Mouse (Mus musculus) midbrain, postnatal 0 days (tissue): ENCODE data around the gene Irf8. TPM values are rescaled to one million over a fixed set of nuclear protein-coding genes. Genes with fewer than 3 reads are reported as not detected.
"Not testable (repeated sequence)": the region's sequence is repeated elsewhere in the genome, so short reads cannot be mapped to it uniquely, and the experiment has no call there.

Experiments used
- ATAC-seq: fragments of 200-750 bp; cut with Nextera tagmentation; 2 replicates; pipeline ENCODE4 v1.8.0; 2017; ENCODE audit warnings: moderate number of reproducible peaks, mild to moderate bottlenecking, moderate TSS enrichment, moderate library complexity; ENCODE audit not compliant: low FRiP score
- DNase-seq: peaks from one replicate; pipeline ENCODE4 v3.0.0-alpha.2; 2015; ENCODE audit warnings: low spot score
- H3K27ac ChIP-seq: fragments of 300-500 bp; sonication (generic); 2 replicates; pipeline ENCODE4 v1.5.1; 2014; ENCODE audit warnings: low read depth, mild to moderate bottlenecking, low read length, mixed read lengths
- H3K27me3 ChIP-seq: fragments of 300-500 bp; sonication (generic); 2 replicates; pipeline ENCODE4 v1.6.1; 2014; ENCODE audit warnings: low read length, control low read depth, mixed read lengths; ENCODE audit not compliant: insufficient read depth
- H3K36me3 ChIP-seq: fragments of 300-500 bp; sonication (generic); 2 replicates; pipeline ENCODE4 v1.6.1; 2014; ENCODE audit warnings: low read length, control low read depth, mixed read lengths; ENCODE audit not compliant: insufficient read depth
- H3K4me1 ChIP-seq: fragments of 300-500 bp; sonication (generic); 2 replicates; pipeline ENCODE4 v1.6.1; 2014; ENCODE audit warnings: mild to moderate bottlenecking, control low read depth, antibody characterized with exemption, low read length, mixed read lengths; ENCODE audit not compliant: insufficient read depth
- H3K4me2 ChIP-seq: fragments of 300-500 bp; sonication (generic); 2 replicates; pipeline ENCODE4 v1.6.1; 2014; ENCODE audit warnings: low read depth, mild to moderate bottlenecking, low read length, mixed read lengths; ENCODE audit not compliant: poor library complexity, severe bottlenecking
- H3K4me3 ChIP-seq: fragments of 300-500 bp; sonication (generic); 2 replicates; pipeline ENCODE4 v1.5.1; 2014; ENCODE audit warnings: low read depth, mild to moderate bottlenecking, low read length, moderate library complexity
- H3K9ac ChIP-seq: fragments of 300-500 bp; sonication (generic); replicated peaks from 2 replicates; pipeline ENCODE4 v1.6.1; 2014; ENCODE audit warnings: mild to moderate bottlenecking, low read length, moderate library complexity, mixed read lengths; ENCODE audit not compliant: poor library complexity, severe bottlenecking
- H3K9me3 ChIP-seq: fragments of 300-500 bp; sonication (generic); 2 replicates; pipeline ENCODE4 v1.6.1; 2016; ENCODE audit warnings: low read length, control low read depth
- CTCF ChIP-seq: IDR thresholded peaks from 2 replicates; pipeline ENCODE4 v1.5.1; 2016; ENCODE audit warnings: antibody characterized with exemption, mild to moderate bottlenecking
- WGBS: fragments of 180-500 bp; shearing (Covaris S2); extraction: QIAGEN DNeasy Blood & Tissue Kit; methylation state at CpG from one replicate; pipeline ENCODE4 v1.1.7; 2014; 5-methylcytosine and 5-hydroxymethylcytosine counted together
- polyA plus RNA-seq: library from polyadenylated mRNA; unstranded; fragments of >200 nt; fragmentation: Nextera tagmentation; extraction: Ambion mirVana; gene quantifications from 2 replicates; pipeline ENCODE4 v1.2.1, GENCODE M21; 2015
- total RNA-seq: library from RNA; depleted of rRNA; stranded (reverse); fragments of >200 nt; gene quantifications from 2 replicates; pipeline ENCODE4 v1.2.3, GENCODE M21; 2014

The Irf8 gene
- total and polyA plus RNA-seq, 2 experiments from 2014 or later = 3.2 to 5.0 TPM

DNA sequence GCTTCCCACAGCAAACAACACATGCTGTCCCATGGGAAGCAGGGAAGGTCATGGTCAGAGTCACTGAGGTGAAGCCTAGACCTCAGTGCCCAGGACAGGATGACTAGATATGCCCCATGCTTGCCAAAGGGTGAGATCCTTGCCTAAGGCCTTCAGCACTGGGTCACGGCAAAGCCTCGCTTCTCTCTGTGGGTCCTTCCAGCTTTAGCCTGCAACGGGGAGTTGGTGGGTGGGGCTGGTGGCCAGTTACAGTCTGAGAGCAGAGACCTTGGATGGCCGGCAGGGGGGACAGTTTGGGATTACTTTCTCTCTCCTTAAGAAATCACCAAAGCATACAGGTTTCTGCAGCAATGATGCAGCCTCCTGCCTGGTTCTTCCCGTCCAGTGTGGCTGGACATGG, 51.5 kb downstream of the Irf8 start:
- WGBS = 54% methylated on average over 5 of the region's 5 CpGs
- no peak for DNase-seq
- Histone ChIP-seq H3K9me3 (no peaks in the 10 kb centered on the region), H3K4me3 (no peak overlapping the region), H3K27me3 (no peaks in the 10 kb centered on the region), H3K36me3 (no peaks in the 10 kb centered on the region), H3K4me2 (no peak overlapping the region), H3K9ac (no peak overlapping the region), H3K27ac (no peak overlapping the region), H3K4me1 (no peaks in the 10 kb centered on the region)
- no peak for ATAC-seq
- TF ChIP-seq CTCF = no peak

DNA sequence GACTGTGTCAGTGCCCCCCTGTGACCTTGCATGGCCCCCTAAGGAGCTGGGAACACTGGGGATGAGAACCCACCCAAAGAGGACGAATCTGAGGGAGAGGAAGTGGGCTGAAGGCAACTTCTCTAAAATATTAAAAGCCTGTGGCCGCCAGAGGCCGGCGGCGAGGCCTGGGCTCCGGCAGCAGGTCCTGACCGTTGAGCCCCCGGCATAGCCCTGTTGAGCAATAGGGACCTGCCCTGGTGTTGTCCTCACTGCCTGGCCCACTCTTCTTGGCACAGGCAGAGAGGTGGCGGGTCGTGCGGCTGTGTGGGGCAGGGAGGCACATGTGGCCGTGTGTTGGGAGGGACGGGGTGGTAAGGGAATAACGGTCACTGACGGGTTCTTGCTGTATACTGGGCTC, 56.6 kb downstream of the Irf8 start:
- ATAC-seq = no peak
- no peaks in the 10 kb centered on the region for H3K36me3 ChIP-seq
- no peaks in the 10 kb centered on the region for H3K4me1 ChIP-seq
- TF ChIP-seq CTCF = no peak
- no peaks in the 10 kb centered on the region for H3K9me3 ChIP-seq
- DNase-seq = no peak
- whole genome bisulfite sequencing = 85% methylated on average over 15 of the region's 15 CpGs
- no peak overlapping the region for H3K4me2 ChIP-seq
- no peak overlapping the region for H3K27ac ChIP-seq
- H3K27me3 ChIP-seq = no peaks in the 10 kb centered on the region
- H3K9ac ChIP-seq = no peak overlapping the region
- H3K4me3 ChIP-seq = no peak overlapping the region

DNA sequence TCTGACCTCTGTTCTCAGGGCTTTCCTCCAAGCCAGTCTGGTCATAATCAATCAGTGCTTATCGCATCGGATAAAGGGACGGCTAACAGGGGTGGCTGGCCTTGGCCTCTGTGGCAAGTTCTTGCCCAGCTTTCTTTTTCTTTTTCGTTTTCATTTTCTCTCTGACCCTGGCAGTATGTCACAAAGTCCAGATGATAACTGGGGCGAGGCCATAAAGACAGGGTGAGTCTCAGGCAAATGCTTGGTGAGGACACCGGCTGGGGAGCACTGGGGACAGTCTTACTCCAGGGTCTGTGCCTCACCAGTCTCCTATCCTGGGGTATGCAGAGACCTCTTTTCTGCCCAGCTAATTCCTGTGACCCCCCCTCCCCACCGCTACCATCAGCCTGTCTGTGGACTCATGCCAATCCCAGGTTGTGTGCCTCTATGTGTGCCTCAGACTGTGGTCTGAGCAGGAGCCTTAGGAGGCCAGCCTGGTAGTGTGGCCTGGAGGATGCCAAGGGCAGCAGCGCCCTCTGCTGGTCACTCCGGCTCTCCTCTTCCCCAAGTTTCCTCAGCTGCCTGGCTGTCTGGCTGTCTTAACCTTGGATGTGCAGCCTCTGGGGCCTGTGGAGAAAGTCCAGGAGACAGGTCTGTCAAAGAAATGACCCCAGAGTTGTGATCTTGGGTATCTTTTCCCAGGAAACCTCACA, 59.9 kb downstream of the Irf8 start:
- DNase-seq = peak; percentile 88
- 45% methylated on average over 9 of the region's 9 CpGs for WGBS
- no peak overlapping the region for H3K27ac ChIP-seq
- H3K4me2 ChIP-seq = no peak overlapping the region
- peak; percentile 93 for TF ChIP-seq CTCF
- H3K27me3 ChIP-seq = peaks cover 3% of the 10 kb centered on the region; the same call in 1 of the 2 replicates
- no peak overlapping the region for H3K4me3 ChIP-seq
- H3K4me1 ChIP-seq = no peaks in the 10 kb centered on the region
- H3K9me3 ChIP-seq = no peaks in the 10 kb centered on the region
- H3K9ac ChIP-seq = no peak overlapping the region
- no peaks in the 10 kb centered on the region for H3K36me3 ChIP-seq
- ATAC-seq = peak; percentile 63; the same call in 1 of the 2 replicates

DNA sequence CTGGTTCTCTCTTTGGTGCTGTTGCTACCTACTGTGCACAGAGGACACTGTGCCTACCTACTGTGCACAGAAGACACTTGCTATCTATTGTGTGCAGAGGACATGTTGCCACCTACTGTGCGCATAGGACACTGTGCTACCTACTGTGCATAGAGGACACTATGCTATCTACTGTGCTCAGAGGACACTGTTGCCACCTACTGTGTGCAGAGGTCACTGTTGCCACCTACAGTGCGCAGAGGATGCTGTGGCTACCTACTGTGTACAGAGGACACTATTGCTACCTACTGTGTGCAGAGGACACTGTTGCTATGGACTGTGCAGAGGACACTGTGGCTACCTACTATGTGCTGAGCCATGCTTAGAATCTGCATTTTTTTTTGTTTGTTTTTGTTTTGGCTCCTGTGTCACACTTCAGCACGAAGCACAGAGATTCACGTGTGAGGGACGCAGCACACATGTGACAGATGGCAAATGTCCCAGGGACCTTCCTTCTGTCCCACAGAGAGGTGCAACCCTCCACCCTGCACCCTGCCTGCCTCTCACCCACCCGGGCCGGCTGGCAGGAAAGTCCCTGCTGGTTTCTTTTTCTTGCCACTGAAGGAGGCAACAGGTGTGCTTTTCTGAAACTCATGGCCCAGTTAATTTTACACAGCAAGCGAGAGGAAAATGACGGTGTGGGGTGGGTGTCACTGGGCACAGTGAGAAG, 61.0 kb downstream of the Irf8 start:
- Histone ChIP-seq H3K9ac (no peak overlapping the region), H3K4me2 (no peak overlapping the region), H3K9me3 (no peaks in the 10 kb centered on the region), H3K27ac (no peak overlapping the region), H3K27me3 (peaks cover 7% of the 10 kb centered on the region; the same call in 1 of the 2 replicates), H3K4me3 (no peak overlapping the region), H3K36me3 (no peaks in the 10 kb centered on the region), H3K4me1 (no peaks in the 10 kb centered on the region)
- DNase-seq = no peak
- 87% methylated on average over 9 of the region's 9 CpGs for WGBS
- ATAC-seq = no peak
- no peak for TF ChIP-seq CTCF

DNA sequence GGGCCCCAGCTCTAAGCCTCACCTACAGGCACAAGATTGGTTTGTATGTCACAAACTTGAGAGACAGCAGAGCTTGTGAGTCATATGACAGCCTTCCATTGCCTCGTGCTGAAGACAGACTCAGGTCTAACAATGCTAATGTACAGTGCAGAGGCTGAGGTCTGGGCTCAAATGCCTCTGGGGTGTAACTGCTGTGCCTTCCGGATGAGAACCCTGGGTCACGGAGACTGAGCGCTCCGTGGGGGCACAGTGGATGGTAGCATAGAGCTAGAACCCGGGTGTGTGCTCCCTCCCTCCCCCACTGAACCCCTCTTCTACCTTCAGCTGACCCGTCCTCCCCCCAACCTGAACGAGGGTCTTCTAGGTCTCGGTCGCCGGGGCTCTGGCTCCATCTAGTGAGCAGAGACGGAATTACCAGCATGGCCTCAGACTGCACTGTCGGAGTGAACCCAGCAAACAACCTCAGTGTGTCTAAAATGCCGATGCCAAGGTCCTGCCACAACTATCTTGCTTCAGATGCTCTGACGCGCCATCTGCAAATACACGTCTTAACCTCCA, 64.2 kb downstream of the Irf8 start:
- H3K27ac ChIP-seq = no peak overlapping the region
- peak overlapping the region; percentile 26 for H3K4me2 ChIP-seq
- TF ChIP-seq CTCF = peak; percentile 94
- H3K27me3 ChIP-seq = peaks cover 7% of the 10 kb centered on the region; the same call in 1 of the 2 replicates
- no peaks in the 10 kb centered on the region for H3K9me3 ChIP-seq
- H3K36me3 ChIP-seq = no peaks in the 10 kb centered on the region
- ATAC-seq (0 out of 2 replicates have a peak, but pooled peaks have one; percentile 48), DNase-seq (peak; percentile 34)
- H3K9ac ChIP-seq = no peak overlapping the region
- 7% methylated on average over 17 of the region's 17 CpGs for WGBS
- H3K4me1 ChIP-seq = no peaks in the 10 kb centered on the region
- no peak overlapping the region for H3K4me3 ChIP-seq

DNA sequence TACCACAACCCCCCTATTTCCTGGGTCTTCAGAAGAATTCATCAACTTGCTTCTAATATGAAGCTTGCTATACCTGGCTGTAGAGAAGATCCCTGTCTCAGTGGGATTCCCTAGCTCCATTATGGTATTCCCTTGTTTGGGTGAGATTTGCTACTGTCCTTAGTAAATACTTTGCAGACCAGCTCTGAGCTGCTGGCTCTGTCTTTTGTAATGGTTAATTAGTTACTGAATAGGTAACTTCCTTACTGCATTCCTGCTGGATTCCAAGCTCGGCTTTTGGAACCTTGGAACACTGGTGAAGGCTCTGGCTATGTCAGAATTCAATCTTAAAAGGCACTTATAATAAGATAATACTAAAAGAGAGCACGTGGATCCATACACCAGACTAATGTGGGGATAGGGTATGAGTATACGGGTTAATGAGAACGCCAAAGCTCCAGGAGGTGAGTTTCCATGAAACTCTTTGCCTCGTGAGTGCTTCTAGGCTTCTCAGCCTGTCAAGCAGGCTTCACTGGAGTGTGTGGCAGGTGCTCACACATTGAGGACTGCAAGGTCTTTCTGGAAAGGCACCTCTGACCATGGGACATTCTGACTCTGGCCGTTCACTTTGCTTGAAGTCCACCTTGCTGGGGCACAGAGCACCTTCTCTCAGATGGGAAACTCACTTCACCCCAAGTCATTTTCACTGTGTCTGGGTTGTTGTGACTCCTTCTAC, 67.7 kb downstream of the Irf8 start:
- H3K4me1 ChIP-seq, ATAC-seq: not testable (repeated sequence)

More for the DNA sequence above, 67.7 kb downstream of the Irf8 start:
- not testable (repeated sequence) for H3K9ac ChIP-seq, H3K4me3 ChIP-seq, H3K9me3 ChIP-seq, DNase-seq, H3K27ac ChIP-seq, H3K36me3 ChIP-seq, H3K27me3 ChIP-seq, H3K4me2 ChIP-seq
- WGBS = 50% methylated on average over 6 of the region's 6 CpGs
